In the genomic region with DNA sequence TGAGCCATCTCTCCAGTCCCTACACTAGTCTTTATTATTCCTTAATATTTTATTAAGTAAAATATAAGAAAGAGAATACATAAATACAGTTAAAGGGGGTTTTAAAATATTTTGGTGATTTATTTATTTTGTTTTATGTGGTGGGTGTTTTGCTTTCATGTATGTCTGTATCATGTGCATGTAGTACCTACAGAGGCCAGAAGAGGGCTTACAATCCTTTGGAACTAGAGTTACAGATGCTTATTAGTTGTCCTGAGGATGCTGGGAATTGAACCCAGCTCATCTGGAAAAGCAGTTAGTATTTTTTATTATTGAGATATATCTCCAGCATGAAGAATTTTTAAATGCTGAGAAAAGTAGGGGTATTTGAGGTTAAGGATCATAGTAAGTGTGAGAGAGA, we compare ENCODE assay signal across 9 mouse cellular contexts. TPM values are rescaled to one million over a fixed set of nuclear protein-coding genes. Genes with fewer than 3 reads are reported as not detected.
A peak's percentile ranks its signal among the peaks of the same experiment; 100 is the strongest.
DNase-seq lines count a peak whose midpoint lies in the region; ATAC-seq and TF ChIP-seq lines count a peak whose summit lies in the region.
"Had no signal": no experiment of that assay in that cellular context is flagged by ENCODE, and none has a peak within 500 bp of the region (broad histone marks: within the 10 kb centered on the region; RNA-seq: fewer than 3 reads in every experiment).

No protein-coding gene starts in this region.

- ATAC-seq in hindbrain, postnatal 0 days: no peak
- no peak for ATAC-seq in hindbrain, embryonic 13.5 days (ENCODE audit: low FRiP score)
- ATAC-seq in granulocyte monocyte progenitor cell, adult 5-6 weeks (replicated peaks; ENCODE audit: poor library complexity, severe bottlenecking): no peak

- H3K9ac ChIP-seq in hindbrain, postnatal 0 days (replicated peaks; ENCODE audit: low read length): no peak overlapping the region
- H3K9ac ChIP-seq in hindbrain, embryonic 13.5 days: no peak overlapping the region
- no peak overlapping the region for H3K9ac ChIP-seq in ES-E14 (ENCODE audit: insufficient read depth, low read depth, low read length, poor library complexity, severe bottlenecking)

- H3K4me1 ChIP-seq in hindbrain, postnatal 0 days (ENCODE audit: insufficient read depth, low read length): no peaks in the 10 kb centered on the region
- H3K4me1 ChIP-seq in hindbrain, embryonic 13.5 days (replicated peaks): no peaks in the 10 kb centered on the region
- peaks cover 6 to 19% of the 10 kb centered on the region in 2 experiments for H3K4me1 ChIP-seq in ES-E14 (ENCODE audit: control insufficient read depth in 2 of 2, insufficient read depth in 2 of 2, low read length in 2 of 2, poor library complexity in 1 of 2)

- no peak overlapping the region for H3K4me3 ChIP-seq in hindbrain, postnatal 0 days (ENCODE audit: low read length)
- H3K4me3 ChIP-seq in hindbrain, embryonic 13.5 days: no peak overlapping the region
- no peak overlapping the region for H3K4me3 ChIP-seq in ES-E14 (ENCODE audit: insufficient read depth in 1 of 2, low read depth in 1 of 2, low read length in 2 of 2, poor library complexity in 1 of 2, severe bottlenecking in 1 of 2)
- H3K4me3 ChIP-seq: erythroblast, embryonic 14.5 days had no signal

- TF ChIP-seq CTCF in hindbrain, postnatal 0 days (IDR thresholded peaks at IDR 0.05; ENCODE audit: low read depth): peak; percentile 52

- no peaks in the 10 kb centered on the region for H3K27me3 ChIP-seq in hindbrain, postnatal 0 days (ENCODE audit: insufficient read depth, low read length)
- no peaks in the 10 kb centered on the region for H3K27me3 ChIP-seq in hindbrain, embryonic 13.5 days

- no peaks in the 10 kb centered on the region for H3K9me3 ChIP-seq in hindbrain, postnatal 0 days (ENCODE audit: low read length)
- no peaks in the 10 kb centered on the region for H3K9me3 ChIP-seq in hindbrain, embryonic 13.5 days
- no peaks in the 10 kb centered on the region for H3K9me3 ChIP-seq in ES-E14 (ENCODE audit: control insufficient read depth, insufficient read depth, low read depth, low read length)

- no peak overlapping the region for H3K4me2 ChIP-seq in hindbrain, postnatal 0 days (ENCODE audit: low read depth, low read length)
- H3K4me2 ChIP-seq in hindbrain, embryonic 13.5 days: no peak overlapping the region

- in situ Hi-C loops in ES-E14 (cut with MboI; ENCODE audit: low sequenced_read_pairs in 2 of 2, unreplicated experiment in 2 of 2): no loop called here

- H3K27ac ChIP-seq in hindbrain, postnatal 0 days: no peak overlapping the region
- H3K27ac ChIP-seq in hindbrain, embryonic 13.5 days: no peak overlapping the region
- no peak overlapping the region for H3K27ac ChIP-seq in ES-E14 (ENCODE audit: insufficient read depth, low read depth, low read length, poor library complexity, severe bottlenecking)

- H3K36me3 ChIP-seq in hindbrain, postnatal 0 days (ENCODE audit: insufficient read depth, low read length): peaks cover 5% of the 10 kb centered on the region; the same call in 1 of the 2 replicates
- peaks cover 8% of the 10 kb centered on the region; the same call in 1 of the 2 replicates for H3K36me3 ChIP-seq in hindbrain, embryonic 13.5 days
- no peaks in the 10 kb centered on the region; the same call in 1 of the 2 replicates for H3K36me3 ChIP-seq in ES-E14 (ENCODE audit: control insufficient read depth, insufficient read depth, low read length, poor library complexity, severe bottlenecking)

- DNase-seq in hindbrain, postnatal 0 days (ENCODE audit: low spot score): peak; percentile 25
- DNase-seq in A20 (ENCODE audit: low read depth, low spot score) (peak; percentile 48), ES-E14 (ENCODE audit: low read depth, low spot score) (peak; percentile 48)
- DNase-seq in large intestine, adult 2 months (ENCODE audit: low read depth, low spot score): peak; percentile 2
- no peak for DNase-seq in ovary, adult 18-20 months (ENCODE audit: low spot score)
- DNase-seq in cerebellum, adult 11 months: no peak

TF ChIP-seq in ES-E14, 5 proteins besides CTCF, POLR2A, EP300 and RAD21:
- no peak for TF ChIP-seq ZNF384 (IDR thresholded peaks at IDR 0.05; ENCODE audit: low read depth, low read length)
- no peak for TF ChIP-seq HCFC1 (IDR thresholded peaks at IDR 0.05; ENCODE audit: borderline replicate concordance, insufficient read depth, low read length)
- no peak for TF ChIP-seq MAFK (IDR thresholded peaks at IDR 0.05; ENCODE audit: insufficient read depth, low read depth, low read length)
- no peak for TF ChIP-seq CHD2 (IDR thresholded peaks at IDR 0.05; ENCODE audit: low read depth, low read length)

RNA-seq across cellular contexts. Expression of gene Dtnb, which starts 37.6 kb away (rescaled TPM):
- total RNA-seq in hindbrain, postnatal 0 days (2014; rRNA removed): 47.8 and 54.3 TPM in 2 replicates
- 48.4 and 51.6 TPM in 2 replicates for polyA plus RNA-seq in hindbrain, postnatal 0 days (2015; fragmentation: Nextera tagmentation; extraction: Ambion mirVana)
- polyA plus RNA-seq in hindbrain, embryonic 13.5 days (2015; fragmentation: Nextera tagmentation; extraction: Ambion mirVana): 40.6 and 40.9 TPM in 2 replicates
- total RNA-seq in ES-E14 (2012; rRNA removed): 31.2 and 39.6 TPM in 2 replicates
- polyA plus RNA-seq in large intestine, adult 2 months (2012; rRNA removed): 10.6 and 12.0 TPM in 2 replicates
- 14.2 and 27.7 TPM in 2 replicates for total RNA-seq in granulocyte monocyte progenitor cell, adult 5-6 weeks (2014; fragmentation: Nextera tagmentation)
- 8.9 and 14.3 TPM in 2 replicates for total RNA-seq in granulocyte monocyte progenitor cell, adult 5-6 weeks (2017)

Comparison
In these comparisons a context has a peak if more than half of its experiments do, and no peak if none do; other contexts are left out.
1. DNase-seq: peak in hindbrain, postnatal 0 days (single experiment), A20 (single experiment), ES-E14 (single experiment) and large intestine, adult 2 months (single experiment); none in ovary, adult 18-20 months (single experiment) and cerebellum, adult 11 months (single experiment).